Mouse (Mus musculus) ES-Bruce4 (cell line): ENCODE measurements around the gene Mturn.

Experiments
- CTCF ChIP-seq: IDR thresholded peaks from one replicate; pipeline ENCODE4 v1.8.1; 2011; ENCODE audit warnings: low read depth, low read length
- EP300 ChIP-seq: IDR thresholded peaks from 2 replicates; pipeline ENCODE4 v1.6.1; 2011; ENCODE audit warnings: low read depth, low read length; ENCODE audit not compliant: insufficient read depth

GRCm38 (mm10) chr6:54691368-54692116 lies 10.1 kb downstream of the Mturn start:
- no peak for TF ChIP-seq CTCF
- TF ChIP-seq EP300: no peak
